Mouse (Mus musculus) heart, embryonic 11.5 days (tissue): ENCODE results near the gene Hfe2. TPM values are rescaled to one million over a fixed set of nuclear protein-coding genes. Genes with fewer than 3 reads are reported as not detected.
"Not testable (repeated sequence)": the region's sequence is repeated elsewhere in the genome, so short reads cannot be mapped to it uniquely, and the experiment has no call there.

Experiments
- ATAC-seq: fragments of 200-750 bp; cut with Nextera tagmentation; replicated peaks from 2 replicates; pipeline ENCODE4 v1.8.0; 2017; ENCODE audit warnings: moderate library complexity; ENCODE audit not compliant: insufficient number of reproducible peaks, low FRiP score, low TSS enrichment
- H3K27ac ChIP-seq: fragments of 300-500 bp; sonication (generic); 2 replicates; pipeline ENCODE4 v1.5.1; 2014; ENCODE audit warnings: mild to moderate bottlenecking, low read depth, low read length
- H3K27me3 ChIP-seq: fragments of 300-500 bp; sonication (generic); 2 replicates; pipeline ENCODE4 v1.6.1; 2014; ENCODE audit warnings: mild to moderate bottlenecking, low read length, mixed read lengths; ENCODE audit not compliant: control insufficient read depth, insufficient read depth
- H3K36me3 ChIP-seq: fragments of 300-500 bp; sonication (generic); 2 replicates; pipeline ENCODE4 v1.6.1; 2014; ENCODE audit warnings: mild to moderate bottlenecking, low read length, moderate library complexity, mixed read lengths; ENCODE audit not compliant: control insufficient read depth, insufficient read depth
- H3K4me1 ChIP-seq: fragments of 300-500 bp; sonication (generic); 2 replicates; pipeline ENCODE4 v1.6.1; 2014; ENCODE audit warnings: low read length; ENCODE audit not compliant: control insufficient read depth, insufficient read depth
- H3K4me2 ChIP-seq: fragments of 300-500 bp; sonication (generic); 2 replicates; pipeline ENCODE4 v1.6.1; 2014; ENCODE audit warnings: mild to moderate bottlenecking, moderate library complexity
- H3K4me3 ChIP-seq: fragments of 300-500 bp; sonication (generic); 2 replicates; pipeline ENCODE4 v1.5.1; 2014; ENCODE audit warnings: low read depth, low read length
- H3K9ac ChIP-seq: fragments of 300-500 bp; sonication (generic); 2 replicates; pipeline ENCODE4 v1.6.1; 2014; ENCODE audit warnings: mild to moderate bottlenecking, low read depth, low read length, moderate library complexity
- H3K9me3 ChIP-seq: fragments of 300-500 bp; sonication (generic); replicated peaks from 2 replicates; pipeline ENCODE4 v1.6.1; 2016; ENCODE audit warnings: low read length; ENCODE audit not compliant: control insufficient read depth
- WGBS: fragments of 180-500 bp; shearing (Covaris S2); extraction: QIAGEN DNeasy Blood & Tissue Kit; methylation state at CpG from one replicate; pipeline ENCODE4 v1.1.7; 2014; ENCODE audit not compliant: insufficient replicate concordance; 5-methylcytosine and 5-hydroxymethylcytosine counted together
- polyA plus RNA-seq: library from polyadenylated mRNA; unstranded; fragments of >200 nt; fragmentation: Nextera tagmentation; extraction: Ambion mirVana; gene quantifications from 2 replicates; pipeline ENCODE4 v1.2.1, GENCODE M21; 2014

Hfe2 gene
- polyA plus RNA-seq, 1 experiment from 2014 or later: 7.4 TPM

DNA sequence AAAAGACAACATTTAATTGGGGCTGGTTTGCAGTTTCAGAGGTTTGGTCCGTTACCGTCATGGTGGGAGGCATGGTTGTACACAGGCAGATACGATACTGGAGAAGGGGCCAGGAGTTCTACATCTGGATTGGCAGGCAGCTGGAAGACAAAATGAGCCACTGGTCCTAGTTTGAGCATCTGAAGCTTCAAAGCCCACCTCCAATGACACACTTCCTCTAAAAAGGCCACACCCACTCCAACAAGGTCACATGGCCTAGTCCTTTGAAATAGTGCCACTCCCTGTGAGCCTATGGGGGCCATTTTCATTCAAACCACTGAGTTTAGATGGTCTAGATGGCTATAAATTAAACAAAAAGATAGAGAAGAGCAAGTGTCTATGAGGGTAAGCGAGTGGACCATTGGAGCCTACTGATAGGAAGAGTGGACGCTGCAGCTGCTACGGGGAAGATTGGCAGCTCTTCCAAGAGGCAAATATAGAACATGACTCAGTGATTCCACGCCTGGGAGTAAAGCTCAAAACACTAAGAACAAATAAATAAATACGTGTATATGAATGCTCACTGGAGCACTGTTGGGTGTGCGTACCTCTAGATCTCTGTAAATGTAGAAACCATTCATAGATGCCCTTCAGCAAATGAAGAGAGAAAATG lies 18.4 kb upstream of the Hfe2 start:
- no peaks in the 10 kb centered on the region for H3K4me1 ChIP-seq
- no peak overlapping the region for H3K9ac ChIP-seq
- 79% methylated on average over 9 of the region's 9 CpGs for WGBS
- H3K36me3 ChIP-seq: no peaks in the 10 kb centered on the region
- H3K4me2 ChIP-seq: no peak overlapping the region
- no peak for ATAC-seq
- H3K4me3 ChIP-seq: no peak overlapping the region
- no peak overlapping the region for H3K27ac ChIP-seq
- no peaks in the 10 kb centered on the region for H3K9me3 ChIP-seq
- H3K27me3 ChIP-seq: no peaks in the 10 kb centered on the region

DNA sequence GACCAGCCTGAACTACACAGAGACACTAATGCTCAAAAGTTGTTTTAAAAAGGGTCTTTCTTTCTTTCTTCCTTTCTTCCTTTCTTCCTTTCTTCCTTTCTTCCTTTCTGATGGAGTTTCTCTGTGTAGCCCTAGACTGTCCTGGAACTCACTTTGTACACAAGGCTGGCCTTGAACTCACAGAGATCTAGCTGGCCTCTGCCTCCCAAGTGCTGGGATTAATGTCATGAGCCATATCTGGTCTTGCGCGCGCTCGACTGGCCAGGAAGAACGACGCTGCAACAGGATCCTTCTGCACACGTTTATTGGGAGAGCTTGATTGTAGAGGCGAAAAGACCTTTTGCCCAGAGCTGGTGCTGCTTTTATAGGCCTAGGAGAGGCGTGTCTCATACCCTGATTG lies 17.0 kb upstream of the Hfe2 start:
- not testable (repeated sequence) for H3K27ac ChIP-seq, H3K4me3 ChIP-seq, H3K9me3 ChIP-seq, H3K27me3 ChIP-seq, H3K36me3 ChIP-seq, H3K4me2 ChIP-seq, H3K9ac ChIP-seq, ATAC-seq, H3K4me1 ChIP-seq
- WGBS: 95% methylated on average over 7 of the region's 9 CpGs

DNA sequence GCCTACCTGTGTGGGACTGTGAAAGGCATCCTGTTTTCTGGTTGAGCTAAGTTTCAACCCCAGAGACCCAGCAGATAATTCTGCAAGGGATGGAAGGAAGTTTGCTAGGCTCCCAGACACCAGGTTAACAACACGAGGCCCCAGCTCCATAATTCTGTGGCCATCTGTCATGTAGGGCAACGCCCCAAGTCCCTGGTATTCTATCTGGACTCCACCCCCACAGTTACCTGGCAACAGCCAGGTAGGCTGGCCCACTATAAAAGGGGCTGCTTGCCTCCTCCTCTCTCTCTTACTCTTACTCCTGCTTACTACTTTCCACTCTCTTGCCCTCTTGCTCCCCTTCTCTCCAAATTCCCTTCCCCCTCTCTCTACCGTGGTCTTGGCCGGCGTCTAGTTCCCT lies 4.8 kb upstream of the Hfe2 start:
- ATAC-seq: no peak
- no peaks in the 10 kb centered on the region for H3K36me3 ChIP-seq
- peaks cover 8% of the 10 kb centered on the region; the same call in 1 of the 2 replicates for H3K4me1 ChIP-seq
- 50% methylated on average over 5 of the region's 5 CpGs for WGBS
- no peaks in the 10 kb centered on the region for H3K27me3 ChIP-seq
- H3K9ac ChIP-seq: no peak overlapping the region
- no peak overlapping the region for H3K4me2 ChIP-seq
- H3K9me3 ChIP-seq: no peaks in the 10 kb centered on the region
- no peak overlapping the region for H3K4me3 ChIP-seq
- no peak overlapping the region for H3K27ac ChIP-seq

DNA sequence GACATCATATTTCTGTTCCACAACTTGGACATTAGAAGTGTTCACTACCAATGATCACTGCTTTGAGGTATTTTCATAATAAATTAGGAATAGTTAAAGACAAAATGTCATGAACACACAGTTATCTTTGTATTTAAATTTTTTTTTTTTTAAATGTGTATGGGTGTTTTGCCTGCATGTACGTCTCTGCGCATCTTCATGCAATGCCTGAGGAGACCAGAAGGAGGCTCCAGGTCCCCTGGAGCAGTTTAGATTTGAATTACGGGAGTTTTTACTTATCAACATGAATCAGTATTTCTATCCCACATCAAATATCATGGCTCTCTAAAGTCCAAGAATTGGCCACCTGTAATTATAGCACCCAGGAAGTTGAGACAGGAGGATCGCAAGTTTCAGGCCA lies 2.8 kb upstream of the Hfe2 start:
- Histone ChIP-seq H3K4me1 (peaks cover 14% of the 10 kb centered on the region), H3K4me3 (no peak overlapping the region), H3K4me2 (no peak overlapping the region), H3K9ac (no peak overlapping the region), H3K27ac (no peak overlapping the region), H3K27me3 (peaks cover 6% of the 10 kb centered on the region), H3K9me3 (no peaks in the 10 kb centered on the region), H3K36me3 (no peaks in the 10 kb centered on the region)
- ATAC-seq: no peak
- 59% methylated on average over 4 of the region's 4 CpGs for WGBS

DNA sequence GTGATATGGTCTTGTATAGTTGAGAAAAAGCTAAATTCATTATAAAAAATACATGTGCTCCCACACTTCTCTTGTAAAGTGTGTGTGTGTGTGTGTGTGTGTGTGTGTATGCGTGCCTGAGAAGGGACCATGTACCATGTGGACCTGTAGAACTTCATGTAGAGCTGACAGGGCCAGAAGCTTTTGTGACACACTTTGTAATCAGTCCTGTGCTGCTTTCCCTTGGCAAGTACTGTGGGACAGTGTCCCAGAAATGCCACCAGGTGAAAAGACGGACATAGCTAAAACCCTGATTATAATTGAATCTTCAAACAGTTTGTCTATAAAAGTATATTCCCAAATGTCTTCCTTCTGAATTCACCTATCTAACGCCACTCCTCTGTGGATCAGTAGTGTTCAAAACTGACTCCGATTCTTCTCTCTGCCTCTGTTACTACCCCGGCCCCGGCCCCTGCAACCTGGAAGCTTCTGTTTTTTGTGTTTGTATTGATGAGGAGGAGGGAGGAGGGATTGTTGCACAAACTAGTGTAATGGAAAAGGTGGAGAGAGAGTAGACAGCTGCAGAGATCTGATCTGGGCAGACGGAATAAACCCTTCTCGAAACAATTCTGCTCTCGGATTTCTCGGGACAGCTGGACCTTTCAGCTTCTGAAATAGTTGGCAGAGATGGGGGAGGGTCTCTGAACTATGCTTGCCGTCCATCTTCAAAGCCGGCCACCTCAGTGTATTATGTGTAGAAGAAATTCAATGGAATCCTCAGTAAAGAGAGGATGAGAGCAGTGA lies 753 bp upstream of the Hfe2 start:
- no peak overlapping the region for H3K4me3 ChIP-seq
- H3K9me3 ChIP-seq: no peaks in the 10 kb centered on the region
- no peak overlapping the region for H3K9ac ChIP-seq
- peak overlapping the region; percentile 43 for H3K4me2 ChIP-seq
- WGBS: 56% methylated on average over 12 of the region's 12 CpGs
- no peak overlapping the region for H3K27ac ChIP-seq
- no peaks in the 10 kb centered on the region for H3K36me3 ChIP-seq
- ATAC-seq: no peak
- peaks cover 19% of the 10 kb centered on the region for H3K4me1 ChIP-seq
- H3K27me3 ChIP-seq: peaks cover 17% of the 10 kb centered on the region

DNA sequence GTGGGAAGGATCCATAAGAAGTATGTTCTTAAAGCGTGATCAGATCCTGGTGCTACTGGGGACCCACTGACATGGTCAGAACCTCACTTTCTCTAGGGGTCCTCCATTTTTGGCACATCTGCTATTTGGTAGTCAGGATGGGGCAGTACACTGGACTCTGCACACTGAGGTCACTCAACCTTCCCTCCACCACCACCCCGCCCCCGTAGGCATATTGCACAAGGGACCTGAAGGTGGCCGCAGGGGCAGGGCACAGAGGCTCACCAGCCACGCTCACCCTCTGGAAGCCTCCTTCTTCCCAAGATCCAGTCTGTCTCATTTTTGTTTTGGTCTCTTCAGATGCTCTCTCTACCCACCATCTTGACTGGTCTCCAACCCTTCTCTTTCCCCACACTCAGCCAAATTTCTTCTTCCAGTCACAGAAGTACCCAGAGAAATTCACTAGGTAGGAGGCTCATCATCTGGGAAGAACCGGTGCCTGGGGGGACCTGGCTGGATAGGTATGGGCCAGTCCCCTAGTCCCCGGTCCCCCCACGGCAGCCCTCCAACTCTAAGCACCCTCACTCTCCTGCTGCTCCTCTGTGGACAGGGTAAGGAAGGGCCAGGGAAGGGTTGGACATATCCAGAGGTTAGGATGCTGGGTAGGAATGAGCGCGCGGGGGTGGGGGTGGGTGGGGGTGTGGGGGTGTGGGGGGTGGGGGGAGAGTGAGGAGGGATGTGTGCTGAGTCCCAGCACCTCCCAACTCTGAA lies 1.2 kb downstream of the Hfe2 start:
- H3K9ac ChIP-seq: no peak overlapping the region
- H3K4me3 ChIP-seq: peak overlapping the region; percentile 53; the same call in 1 of the 2 replicates
- peak overlapping the region; percentile 43 for H3K4me2 ChIP-seq
- WGBS: 66% methylated on average over 11 of the region's 11 CpGs
- ATAC-seq: no peak
- H3K27ac ChIP-seq: no peak overlapping the region
- H3K27me3 ChIP-seq: peaks cover 17% of the 10 kb centered on the region
- no peaks in the 10 kb centered on the region for H3K9me3 ChIP-seq
- H3K4me1 ChIP-seq: peaks cover 19% of the 10 kb centered on the region
- no peaks in the 10 kb centered on the region for H3K36me3 ChIP-seq

DNA sequence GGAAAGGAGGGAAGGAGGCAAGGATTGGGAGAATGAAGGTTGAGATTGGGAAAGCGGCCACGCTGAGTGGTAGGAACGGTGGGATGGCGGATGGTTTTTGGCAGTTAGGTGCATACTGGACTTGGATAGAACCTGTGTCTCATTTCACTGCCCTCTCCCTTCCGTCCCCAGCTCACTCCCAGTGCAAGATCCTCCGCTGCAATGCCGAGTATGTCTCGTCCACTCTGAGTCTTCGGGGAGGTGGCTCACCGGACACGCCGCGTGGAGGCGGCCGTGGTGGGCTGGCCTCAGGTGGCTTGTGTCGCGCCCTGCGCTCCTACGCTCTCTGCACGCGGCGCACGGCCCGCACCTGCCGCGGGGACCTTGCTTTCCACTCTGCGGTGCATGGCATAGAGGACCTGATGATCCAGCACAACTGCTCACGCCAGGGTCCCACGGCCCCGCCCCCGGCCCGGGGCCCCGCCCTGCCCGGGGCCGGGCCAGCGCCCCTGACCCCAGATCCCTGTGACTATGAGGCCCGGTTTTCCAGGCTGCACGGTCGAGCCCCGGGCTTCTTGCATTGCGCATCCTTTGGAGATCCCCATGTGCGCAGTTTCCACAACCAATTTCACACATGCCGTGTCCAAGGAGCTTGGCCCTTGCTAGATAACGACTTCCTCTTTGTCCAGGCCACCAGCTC lies 2.0 kb downstream of the Hfe2 start:
- ATAC-seq: peak; percentile 49; the same call in 1 of the 2 replicates
- Histone ChIP-seq H3K27ac (no peak overlapping the region), H3K4me3 (peak overlapping the region; percentile 53), H3K36me3 (no peaks in the 10 kb centered on the region), H3K9me3 (no peaks in the 10 kb centered on the region), H3K9ac (peak overlapping the region; percentile 56), H3K4me2 (peak overlapping the region; percentile 85), H3K27me3 (peaks cover 17% of the 10 kb centered on the region), H3K4me1 (peaks cover 19% of the 10 kb centered on the region)
- 3% methylated on average over 44 of the region's 44 CpGs for WGBS

DNA sequence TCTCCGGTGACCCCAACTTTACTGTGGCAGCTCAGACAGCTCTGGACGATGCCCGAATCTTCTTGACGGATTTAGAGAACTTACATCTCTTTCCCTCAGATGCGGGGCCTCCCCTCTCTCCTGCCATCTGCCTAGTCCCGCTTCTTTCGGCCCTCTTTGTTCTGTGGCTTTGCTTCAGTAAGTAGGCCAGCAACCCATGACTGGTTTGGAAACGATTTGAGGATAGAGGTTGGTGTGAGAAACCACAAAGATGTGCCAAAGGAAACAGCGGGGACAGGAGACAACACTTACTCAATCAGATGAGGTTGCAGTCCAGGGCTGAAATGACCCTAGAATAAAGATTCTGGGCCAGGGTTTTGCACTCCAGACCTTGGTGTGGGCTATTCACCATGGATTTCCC lies 3.5 kb downstream of the Hfe2 start:
- no peaks in the 10 kb centered on the region for H3K36me3 ChIP-seq
- H3K27me3 ChIP-seq: peaks cover 17% of the 10 kb centered on the region
- no peaks in the 10 kb centered on the region for H3K9me3 ChIP-seq
- no peak overlapping the region for H3K4me2 ChIP-seq
- H3K4me1 ChIP-seq: peaks cover 19% of the 10 kb centered on the region
- WGBS: 50% methylated on average over 9 of the region's 9 CpGs
- ATAC-seq: no peak
- H3K27ac ChIP-seq: no peak overlapping the region
- no peak overlapping the region for H3K9ac ChIP-seq
- H3K4me3 ChIP-seq: no peak overlapping the region
